Mouse (Mus musculus) megakaryocyte progenitor cell, adult 5-6 weeks (primary cell): ENCODE data around the gene Igfbp5. TPM values are rescaled to one million over a fixed set of nuclear protein-coding genes. Genes with fewer than 3 reads are reported as not detected.

Experiments
- ATAC-seq: replicated peaks from 2 replicates; pipeline ENCODE4 v1.8.0; 2016; ENCODE audit warnings: mild to moderate bottlenecking, moderate TSS enrichment, inconsistent platforms; ENCODE audit not compliant: poor library complexity
- total RNA-seq, 2 experiments: library from RNA; stranded (forward) in 1 of 2; stranded (reverse) in 1 of 2; fragments of 157-497, 149-512 nt in 1 of 2; fragments of 200-1000 nt in 1 of 2; gene quantifications; 2 replicates each; pipeline versions ENCODE4 v1.2.3 to v1.2.4; 2015 to 2017

Gene Igfbp5
- total RNA-seq, 2 experiments from 2014 or later = 0.12 to 0.39 TPM

- no peak for ATAC-seq
These were observed 60.9 kb downstream of the Igfbp5 start for GRCm38 (mm10) chr1:72813639-72814403.

- ATAC-seq = no peak
These were observed 61.5 kb downstream of the Igfbp5 start for GRCm38 (mm10) chr1:72813089-72813638.

DNA sequence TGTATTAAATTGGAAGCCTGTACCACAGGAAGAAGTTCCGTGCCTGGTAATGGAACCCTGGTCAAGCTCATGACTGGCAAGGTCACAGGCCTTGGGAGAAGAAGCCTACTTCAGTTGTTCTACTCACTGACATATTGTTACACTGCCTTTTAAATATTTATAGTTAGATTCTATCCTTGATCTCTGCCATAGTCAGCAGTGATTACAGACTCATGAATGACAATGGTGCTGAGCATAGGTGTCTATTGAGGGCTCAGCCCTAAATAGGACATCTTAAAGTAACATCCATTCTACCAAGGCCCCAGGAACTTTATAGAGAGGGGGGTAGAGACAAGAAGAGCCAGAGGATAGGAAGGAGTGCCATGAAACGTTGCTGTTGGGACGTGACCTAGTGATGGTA lies 63.6 kb downstream of the Igfbp5 start:
- ATAC-seq = no peak

- no peak for ATAC-seq
These were observed 64.6 kb downstream of the Igfbp5 start for GRCm38 (mm10) chr1:72809951-72810675.

DNA sequence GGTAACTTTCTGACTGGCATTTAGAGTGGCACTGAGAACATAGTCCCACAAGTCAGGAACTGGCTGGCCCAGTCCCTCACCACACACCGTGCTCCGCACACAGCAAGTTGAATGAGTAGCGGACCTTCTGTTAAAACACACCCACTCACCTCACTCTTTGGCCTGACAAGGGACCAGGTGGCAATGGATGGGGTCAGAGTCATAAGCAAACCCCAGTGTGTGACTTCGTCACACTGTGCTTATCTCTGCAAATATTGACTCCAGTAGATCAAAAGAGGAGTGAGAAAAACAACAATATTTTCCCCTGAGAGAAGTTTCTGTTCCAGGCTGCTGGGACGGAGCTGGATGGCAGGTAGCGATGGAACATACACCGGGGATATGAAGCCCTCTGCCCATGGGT lies 65.4 kb downstream of the Igfbp5 start:
- ATAC-seq = no peak

Other genes starting within 250 kb of the Igfbp5 start
- not detected in 2 replicates for gene Ankar, start 174.3 kb downstream of the Igfbp5 start, total RNA-seq (2015)
- gene Ankar, start 174.3 kb downstream of the Igfbp5 start, total RNA-seq (2017) = not detected in 2 replicates
- 1,390 and 1,455 TPM in 2 replicates for gene Rpl37a, start 163.6 kb downstream of the Igfbp5 start, total RNA-seq (2015)
- gene Rpl37a, start 163.6 kb downstream of the Igfbp5 start, total RNA-seq (2017) = 472 and 633 TPM in 2 replicates
- not detected in 2 replicates for gene Igfbp2, start 50.4 kb downstream of the Igfbp5 start, total RNA-seq (2015)
- gene Igfbp2, start 50.4 kb downstream of the Igfbp5 start, total RNA-seq (2017) = not detected in 2 replicates
- not detected in 2 replicates for gene Tnp1, start 141.0 kb upstream of the Igfbp5 start, total RNA-seq (2015)
- gene Tnp1, start 141.0 kb upstream of the Igfbp5 start, total RNA-seq (2017) = not detected in 2 replicates